In genomic region chr1:144248206-144248605, GRCm38 (mm10) we compare ENCODE assay signal across 18 mouse cellular contexts. TPM values are rescaled to one million over a fixed set of nuclear protein-coding genes. Genes with fewer than 3 reads are reported as not detected.
"Had no signal": no experiment of that assay in that cellular context is flagged by ENCODE, and none has a peak within 500 bp of the region (broad histone marks: within the 10 kb centered on the region; RNA-seq: fewer than 3 reads in every experiment).

No protein-coding gene starts in this region.

- H3K36me3 ChIP-seq: limb, embryonic 12.5 days; limb, embryonic 15.5 days; liver, embryonic 13.5 days; stomach, embryonic 15.5 days had no signal

- H3K4me2 ChIP-seq: limb, embryonic 12.5 days; limb, embryonic 15.5 days; liver, embryonic 13.5 days; midbrain, embryonic 11.5 days; stomach, embryonic 15.5 days had no signal

- H3K27me3 ChIP-seq: limb, embryonic 12.5 days; limb, embryonic 15.5 days; liver, embryonic 13.5 days; stomach, embryonic 15.5 days had no signal

- H3K9ac ChIP-seq: limb, embryonic 12.5 days; limb, embryonic 15.5 days; liver, embryonic 13.5 days; stomach, embryonic 15.5 days had no signal

- H3K4me1 ChIP-seq: limb, embryonic 12.5 days; limb, embryonic 15.5 days; liver, embryonic 13.5 days; stomach, embryonic 15.5 days had no signal

- H3K27ac ChIP-seq: limb, embryonic 12.5 days; limb, embryonic 15.5 days; liver, embryonic 13.5 days; stomach, embryonic 15.5 days had no signal

- H3K9me3 ChIP-seq: limb, embryonic 12.5 days; limb, embryonic 15.5 days; liver, embryonic 13.5 days; stomach, embryonic 15.5 days had no signal

- DNase-seq: kidney, adult 18-20 months; kidney, adult 9 months; kidney, postnatal 14 days; kidney, postnatal 4 days; left cerebral cortex, postnatal 4 days; liver, embryonic 13.5 days; lung, adult 2 months; lung, postnatal 14 days; lung, postnatal 4 days; midbrain, embryonic 14.5 days had no signal

- H3K4me3 ChIP-seq: limb, embryonic 12.5 days; limb, embryonic 15.5 days; liver, embryonic 13.5 days; myocyte; stomach, embryonic 15.5 days had no signal

RNA-seq across cellular contexts. Expression of gene Rgs1, which starts 0.8 kb away (rescaled TPM):
- polyA plus RNA-seq: kidney, embryonic 16.5 days; limb, embryonic 12.5 days; midbrain, embryonic 11.5 days; myocyte; neural tube, embryonic 11.5 days; neural tube, embryonic 14.5 days had no signal
